Mouse (Mus musculus) small intestine, adult 2 months (tissue): ENCODE data around the gene Actr2.

ENCODE experiments used
- CTCF ChIP-seq: fragments of 200-500 bp; IDR thresholded peaks from 2 replicates; pipeline ENCODE4 v1.5.1; 2012; ENCODE audit warnings: low read depth, mild to moderate bottlenecking, control low read depth, inconsistent platforms, low read length, moderate library complexity, mixed read lengths; ENCODE audit not compliant: insufficient replicate concordance, insufficient read length; ENCODE audit errors: extremely low read depth
- POLR2A ChIP-seq: fragments of 200-500 bp; IDR thresholded peaks from 2 replicates; pipeline ENCODE4 v1.6.1; 2012; ENCODE audit warnings: low read depth, mild to moderate bottlenecking, control low read depth, inconsistent platforms, low read length, moderate library complexity

GRCm38 (mm10) chr11:20142516-20142915 is 29.8 kb upstream of the Actr2 start:
- no peak for TF ChIP-seq POLR2A
- no peak for TF ChIP-seq CTCF
